Mouse (Mus musculus): ENCODE measurements around the gene Acsl1.

DNA sequence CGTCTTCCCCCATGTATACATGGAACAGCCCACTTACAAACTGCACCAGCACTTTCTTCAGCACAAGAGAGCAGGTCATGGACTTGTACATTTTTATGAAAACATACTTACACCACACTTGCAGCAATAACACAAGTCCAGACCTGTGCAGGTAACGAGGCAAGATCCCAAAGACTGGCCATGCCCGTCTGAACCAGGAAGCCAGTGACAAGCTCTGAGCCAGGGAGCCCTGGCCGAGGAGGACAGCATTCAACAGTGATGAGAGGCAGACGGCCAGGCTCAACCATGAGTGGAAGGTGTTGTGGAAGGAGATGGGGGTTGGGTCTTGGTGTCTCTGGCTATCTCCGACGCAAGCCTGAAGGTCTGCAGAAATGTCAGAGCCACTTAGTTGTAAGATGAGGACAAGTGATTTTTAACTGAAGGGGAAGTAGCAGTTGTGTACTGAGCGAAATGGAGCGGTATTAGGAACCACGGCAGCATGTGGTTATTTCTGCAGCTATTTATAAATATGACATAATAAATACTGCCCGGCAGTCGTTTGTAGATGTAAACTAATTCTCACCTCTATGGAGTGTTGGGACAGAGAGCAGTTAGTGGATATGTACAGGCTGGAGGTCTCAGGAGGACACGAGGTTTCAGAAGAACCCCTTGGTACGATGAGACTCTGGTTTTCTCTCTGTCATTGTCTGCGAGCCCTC is 26.6 kb downstream of the Acsl1 start:
- no peak for TF ChIP-seq JUND (IDR thresholded peaks at IDR 0.05; ENCODE audit: low read depth, low read length)
- no peak for TF ChIP-seq CTCF (IDR thresholded peaks at IDR 0.05 in 2 of 3, conservative IDR thresholded peaks at IDR 0.05 in 1 of 3; ENCODE audit: control insufficient read depth in 1 of 3, insufficient read depth in 1 of 3, low read depth in 2 of 3, low read length in 3 of 3, poor library complexity in 1 of 3, severe bottlenecking in 1 of 3)
- no peak for TF ChIP-seq CHD2 (IDR thresholded peaks at IDR 0.05; ENCODE audit: low read length)
- no peak for TF ChIP-seq ZMIZ1 (IDR thresholded peaks at IDR 0.05; ENCODE audit: low read depth, low read length)
- TF ChIP-seq ZKSCAN1 (IDR thresholded peaks at IDR 0.05; ENCODE audit: low read depth, low read length), result no peak
- no peak for TF ChIP-seq ZNF384 (IDR thresholded peaks at IDR 0.05; ENCODE audit: low read depth, low read length)
- no peak for TF ChIP-seq EP300 (IDR thresholded peaks at IDR 0.05; ENCODE audit: low read depth in 1 of 2, low read length in 2 of 2)
- TF ChIP-seq SIN3A (IDR thresholded peaks at IDR 0.05; ENCODE audit: low read length), result no peak
- no peak for TF ChIP-seq POLR2AphosphoS5 (IDR thresholded peaks at IDR 0.05; ENCODE audit: borderline replicate concordance, low read depth, low read length)
- no peak for TF ChIP-seq MAFK (IDR thresholded peaks at IDR 0.05; ENCODE audit: borderline replicate concordance, low read depth, low read length)
- no peak for TF ChIP-seq POLR2A (IDR thresholded peaks at IDR 0.05; ENCODE audit: control insufficient read depth in 1 of 2, insufficient read depth in 1 of 2, low read depth in 1 of 2, low read length in 2 of 2, poor library complexity in 1 of 2)
- no peak for TF ChIP-seq KAT2A (conservative IDR thresholded peaks at IDR 0.05; ENCODE audit: low read depth, low read length)
